Mouse (Mus musculus) brain, embryonic 18.5 days (tissue): ENCODE measurements around the gene Snph.
"Not testable (repeated sequence)": the region's sequence is repeated elsewhere in the genome, so short reads cannot be mapped to it uniquely, and the experiment has no call there.

Experiments
- DNase-seq: peaks from one replicate; pipeline ENCODE4 v3.0.0-alpha.2; 2012; ENCODE audit warnings: low read depth, low spot score

Gene Snph

GRCm38 (mm10) chr2:151632159-151632814 lies at the start of gene Snph:
TSS of gene Snph (minus strand) at chr2:151632593.
- DNase-seq, result peak; percentile 49

DNA sequence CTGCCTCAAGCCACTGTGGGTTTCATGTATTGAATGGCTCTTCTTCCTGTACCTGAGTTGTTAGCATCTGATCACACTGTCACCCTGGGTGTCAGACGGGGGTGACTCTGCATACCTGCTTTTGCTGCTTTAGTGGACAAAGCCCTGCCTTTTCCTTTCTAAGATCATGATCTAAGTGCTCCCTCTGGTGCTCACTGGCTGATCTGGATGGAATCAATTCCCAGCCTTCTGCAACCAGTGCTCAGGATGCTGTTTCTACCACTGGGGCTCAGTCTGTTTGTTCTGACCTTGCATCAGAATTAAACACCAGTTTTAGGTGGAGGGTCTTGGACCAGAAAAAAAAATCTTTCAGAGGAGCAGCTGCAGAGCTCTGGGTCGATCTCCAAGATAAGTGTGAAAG lies 43.8 kb upstream of the Snph start:
- no peak for DNase-seq

GRCm38 (mm10) chr2:151670968-151671329 lies 38.6 kb upstream of the Snph start:
- DNase-seq, result no peak

DNA sequence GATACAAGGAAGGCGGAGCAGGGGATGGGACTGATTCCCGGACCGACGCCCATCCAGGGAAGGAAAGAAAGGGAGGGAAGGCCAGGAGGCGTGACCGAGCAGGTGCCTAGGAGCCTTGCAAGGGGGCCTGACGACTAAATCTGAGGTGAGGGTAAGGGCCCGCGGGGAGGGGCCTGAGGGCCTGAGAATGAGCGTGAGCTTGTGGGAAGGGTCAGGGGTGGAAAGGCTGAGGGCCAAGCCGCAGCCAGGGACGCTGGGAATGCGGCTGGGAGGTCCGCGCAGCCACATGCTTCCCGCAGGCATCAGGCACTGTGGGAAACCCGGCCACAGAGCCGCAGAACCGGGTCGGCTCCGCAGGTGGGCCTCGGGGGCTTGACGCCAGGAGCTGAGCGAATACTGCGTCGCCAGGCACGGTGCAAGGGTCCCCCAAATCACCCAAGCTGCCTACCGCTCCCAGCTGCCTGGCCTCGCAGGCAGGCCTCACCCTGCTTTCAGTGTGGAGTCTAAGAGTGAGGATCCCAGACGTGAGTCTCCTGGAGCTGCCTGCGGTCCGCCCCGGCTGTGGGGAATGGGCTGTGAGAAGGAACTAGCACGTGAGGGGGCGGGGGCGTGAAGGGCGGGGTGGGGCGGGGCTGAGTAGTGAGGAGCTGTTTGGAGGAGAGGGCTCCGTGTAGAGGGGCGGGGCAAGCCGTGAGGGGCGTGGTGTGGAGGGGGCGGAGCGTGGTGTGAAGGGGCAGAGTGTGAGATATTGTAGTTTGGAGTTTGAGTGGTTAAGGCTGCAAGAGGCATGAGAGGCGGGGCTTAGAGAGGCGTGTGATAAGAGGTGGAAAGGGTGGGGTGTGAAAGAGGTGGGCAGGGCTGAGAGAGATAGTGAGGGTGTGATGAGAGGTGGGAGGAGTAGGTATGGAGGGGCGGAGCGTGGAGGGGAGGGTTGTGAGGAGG lies 37.9 kb upstream of the Snph start:
- DNase-seq, result no peak

DNA sequence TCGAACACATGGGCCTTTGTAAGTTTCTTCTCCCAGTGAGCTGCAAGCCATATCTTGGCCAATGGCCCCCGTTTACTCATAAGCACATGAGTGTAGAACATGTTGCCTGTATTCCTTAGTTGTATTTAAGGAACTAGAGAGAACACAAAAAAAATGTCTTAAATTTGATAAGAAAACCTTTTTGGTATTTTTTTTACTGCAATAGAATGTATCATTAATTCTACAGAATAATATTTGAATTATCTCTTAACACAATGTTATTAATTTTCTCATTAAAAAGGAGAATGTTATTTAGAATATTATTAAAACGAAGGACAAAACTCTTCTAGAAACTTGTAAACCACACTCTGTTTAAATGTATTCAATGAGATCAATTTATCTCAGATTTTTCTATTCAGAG lies 36.0 kb upstream of the Snph start, which contains the start of gene Rad21l:
TSS of gene Rad21l (minus strand) at position 101 of the 400 bp plus-strand sequence.
- DNase-seq, result no peak

DNA sequence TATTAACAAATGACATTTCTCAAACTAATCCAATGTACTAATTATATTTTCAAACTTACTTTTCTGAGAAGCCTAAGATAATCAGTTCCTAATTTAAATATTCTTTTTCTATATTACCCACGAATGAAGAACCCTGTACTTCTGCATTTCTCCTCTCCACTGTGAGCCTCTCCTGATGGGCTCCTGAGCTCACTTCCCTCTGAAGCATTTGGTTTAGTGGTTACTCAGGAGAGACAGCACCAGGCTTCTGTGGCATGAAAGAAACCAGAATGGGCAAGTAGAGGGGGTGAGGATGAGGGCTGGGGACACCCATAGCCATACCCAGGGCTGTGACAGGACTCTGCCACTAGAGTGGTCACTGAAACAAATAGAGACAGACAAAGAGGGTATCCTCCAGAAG lies 19.7 kb upstream of the Snph start:
- DNase-seq, result no peak

GRCm38 (mm10) chr2:151636015-151636402 lies 3.6 kb upstream of the Snph start:
- DNase-seq, result no peak

DNA sequence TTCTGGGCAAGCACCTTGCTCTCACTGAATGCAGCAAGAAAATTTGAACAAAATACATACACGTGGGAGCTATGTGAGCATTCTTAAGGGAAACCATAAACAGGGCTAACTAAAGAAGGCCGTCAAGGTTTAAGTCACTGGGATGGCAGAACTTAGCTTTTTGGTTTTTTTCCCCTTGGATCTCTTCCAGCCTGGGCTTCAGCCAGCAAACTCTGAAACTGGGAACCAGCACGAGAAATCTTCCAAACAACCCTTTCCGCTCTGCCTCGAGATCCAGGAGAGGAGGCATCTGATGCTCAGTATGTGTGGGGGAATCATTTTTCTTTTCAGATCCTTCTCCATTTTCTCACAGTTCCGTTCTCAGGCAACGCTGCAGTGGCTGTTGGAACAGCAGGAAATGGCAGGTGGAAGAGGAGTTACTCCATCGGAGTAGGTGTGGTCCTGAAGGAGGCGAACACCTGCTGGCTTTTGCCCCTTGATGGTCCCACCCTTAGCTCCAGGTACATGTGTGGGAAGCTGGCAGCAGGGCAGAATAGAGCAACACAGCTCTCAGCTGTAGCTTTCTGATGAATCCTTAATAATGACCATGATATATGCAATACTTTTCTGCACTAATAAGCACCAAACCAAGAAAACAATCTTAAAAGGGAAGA lies 3.1 kb upstream of the Snph start:
- no peak for DNase-seq

DNA sequence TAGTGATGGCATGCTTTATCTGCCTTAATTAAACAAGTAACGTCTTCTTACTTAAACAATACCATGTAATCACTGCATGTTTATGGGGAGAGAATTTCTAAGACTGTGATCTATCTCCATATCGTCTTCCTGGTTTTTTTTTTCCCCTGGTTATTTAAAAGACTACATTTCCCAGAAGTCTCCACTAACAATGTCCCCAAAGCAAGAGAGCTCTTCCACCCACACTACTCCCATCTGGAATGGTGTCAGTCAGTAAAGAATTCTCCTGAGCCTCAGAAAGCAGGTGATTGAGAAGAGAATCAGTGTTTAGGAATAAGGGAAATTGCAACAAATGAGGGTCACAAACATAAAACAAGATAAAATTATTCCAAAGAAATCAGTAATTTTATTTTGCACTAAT lies 2.5 kb upstream of the Snph start:
- no peak for DNase-seq

DNA sequence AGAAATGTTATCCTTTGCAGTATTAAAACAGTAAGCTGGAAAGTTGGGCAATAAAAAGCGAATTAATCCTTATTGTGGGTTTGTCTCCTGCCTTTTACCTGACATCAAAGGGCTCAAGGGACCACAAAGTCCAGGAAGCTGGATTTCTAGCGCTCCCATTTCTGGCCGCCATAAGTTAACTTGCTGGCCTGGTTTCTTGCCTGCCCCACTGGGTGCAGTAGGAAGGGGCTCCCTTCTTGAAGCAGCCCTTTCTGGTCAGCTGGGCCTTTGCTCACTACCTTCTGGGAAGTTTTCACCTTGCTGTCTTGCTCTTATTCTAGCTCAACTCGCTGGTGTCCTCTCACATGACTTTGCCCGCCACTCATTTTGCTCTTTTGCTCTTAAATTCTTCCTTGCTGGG lies 589 bp upstream of the Snph start:
- no peak for DNase-seq

DNA sequence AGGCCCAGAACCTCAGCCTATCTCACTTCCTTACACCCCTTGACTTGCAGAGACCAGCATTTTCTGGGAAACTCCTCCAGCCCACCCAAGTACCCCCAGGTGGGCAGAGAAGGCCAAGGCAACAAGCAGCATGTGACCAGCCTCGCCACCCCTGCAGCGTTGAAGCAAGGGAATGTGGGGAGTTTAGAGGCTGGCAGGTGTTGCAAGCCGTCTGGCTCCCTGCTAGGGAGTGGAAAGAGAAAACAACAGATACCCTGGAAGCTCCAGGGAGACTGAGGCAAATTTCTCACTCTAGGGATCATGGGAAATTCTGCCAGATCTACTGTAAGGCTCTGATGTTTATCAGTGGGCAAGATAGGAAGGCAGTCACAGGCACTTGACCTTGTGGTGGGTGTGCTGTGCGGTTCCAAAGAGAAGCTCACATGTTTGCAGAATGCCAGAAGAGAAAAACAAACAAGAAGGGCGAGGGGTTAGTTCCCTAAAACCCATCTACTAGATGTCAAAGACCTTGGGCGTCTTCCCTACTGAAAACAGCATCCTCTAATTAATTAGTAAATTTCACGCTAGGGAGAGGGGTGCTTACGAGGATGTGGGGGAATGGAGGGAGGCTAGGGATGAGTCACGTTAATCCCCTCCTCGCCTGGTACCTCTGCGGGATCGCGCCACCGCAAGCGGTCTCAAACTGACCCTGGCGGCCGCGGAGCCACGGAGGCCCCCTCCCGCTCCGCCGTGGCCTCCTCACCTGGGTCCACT lies 811 bp downstream of the Snph start:
- DNase-seq, result no peak

DNA sequence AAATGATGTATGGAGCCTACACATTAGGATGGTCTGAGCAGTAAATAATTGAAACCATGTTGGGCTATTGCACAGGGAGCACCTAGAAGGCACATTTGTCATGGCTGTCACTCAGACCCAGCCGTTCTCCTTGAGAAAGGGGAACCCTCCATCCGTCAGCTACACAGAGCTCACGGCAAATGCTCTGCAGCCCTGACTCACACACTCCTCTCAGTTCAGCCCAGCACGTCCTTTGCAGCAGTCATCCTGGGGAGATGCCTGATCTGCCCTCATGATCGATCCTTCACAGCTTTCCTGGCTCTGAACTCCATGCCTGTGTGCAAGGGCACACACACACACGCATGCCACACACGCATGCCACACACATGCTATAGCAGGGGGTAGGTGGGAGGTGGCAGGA lies 3.1 kb downstream of the Snph start:
- DNase-seq, result no peak

- DNase-seq, result no peak
Observed at GRCm38 (mm10) chr2:151628011-151628410, 4.4 kb downstream of the Snph start.

GRCm38 (mm10) chr2:151626296-151626695 lies 6.1 kb downstream of the Snph start:
- DNase-seq, result no peak

- no peak for DNase-seq
Observed at GRCm38 (mm10) chr2:151623776-151624175, 8.6 kb downstream of the Snph start.

DNA sequence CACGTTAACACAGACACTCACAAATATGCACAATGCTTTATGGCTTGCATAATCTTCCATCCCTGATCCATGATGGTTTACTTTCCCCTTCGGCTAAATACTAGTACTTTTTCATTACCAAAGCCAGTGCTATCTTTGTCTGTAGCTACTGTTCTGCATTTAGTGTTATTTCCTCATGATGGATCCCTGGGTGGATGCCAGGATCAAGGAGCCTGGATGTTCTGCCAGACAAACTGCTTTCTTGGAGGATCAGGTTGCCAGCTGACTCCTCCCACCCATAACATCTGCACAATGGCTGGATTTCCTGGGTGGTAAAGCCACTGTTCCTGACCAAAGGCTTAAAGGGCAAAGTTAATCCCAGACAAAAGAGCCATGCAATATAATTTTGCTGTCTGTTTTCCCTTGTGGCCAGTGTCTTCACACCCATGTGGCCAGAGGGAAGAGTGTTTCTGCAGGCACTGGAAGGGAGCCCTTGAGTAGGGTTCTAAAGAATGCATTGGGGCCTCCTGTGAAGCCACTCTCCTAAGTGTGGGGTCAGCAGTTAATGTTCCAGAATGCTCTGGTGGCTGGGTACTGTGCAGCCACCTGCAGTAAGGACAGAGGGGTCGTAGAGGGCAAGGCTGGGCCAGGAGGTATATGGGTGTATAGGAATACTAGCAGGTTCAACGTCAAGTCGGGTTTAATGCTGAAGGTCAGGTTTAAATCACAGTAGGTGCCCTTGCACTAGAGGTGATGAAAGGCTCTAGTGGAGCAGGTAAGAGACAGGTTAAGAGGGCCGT lies 15.7 kb downstream of the Snph start:
- no peak for DNase-seq

- not testable (repeated sequence) for DNase-seq
Observed at GRCm38 (mm10) chr2:151615779-151616178, 16.6 kb downstream of the Snph start.

DNA sequence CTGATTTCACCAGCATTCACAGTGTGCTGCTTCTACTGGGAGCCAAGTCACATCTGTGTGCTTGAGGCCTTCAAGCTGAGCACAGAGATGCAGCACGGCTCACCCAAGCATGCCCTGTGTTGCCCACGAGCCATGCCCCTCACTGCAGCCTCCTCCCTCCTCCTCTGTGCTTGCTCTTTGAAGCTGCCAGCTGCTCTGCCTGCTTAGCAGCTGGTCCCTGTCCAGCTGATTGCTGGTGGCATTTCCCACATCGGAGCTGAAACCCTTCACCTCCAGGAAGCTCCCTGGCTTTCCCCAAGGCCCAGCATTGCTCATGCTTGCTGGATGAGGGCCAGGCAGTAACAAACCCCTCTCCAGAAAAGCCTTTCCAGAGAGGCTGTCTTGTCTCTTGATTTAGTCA lies 22.4 kb downstream of the Snph start:
- no peak for DNase-seq

DNA sequence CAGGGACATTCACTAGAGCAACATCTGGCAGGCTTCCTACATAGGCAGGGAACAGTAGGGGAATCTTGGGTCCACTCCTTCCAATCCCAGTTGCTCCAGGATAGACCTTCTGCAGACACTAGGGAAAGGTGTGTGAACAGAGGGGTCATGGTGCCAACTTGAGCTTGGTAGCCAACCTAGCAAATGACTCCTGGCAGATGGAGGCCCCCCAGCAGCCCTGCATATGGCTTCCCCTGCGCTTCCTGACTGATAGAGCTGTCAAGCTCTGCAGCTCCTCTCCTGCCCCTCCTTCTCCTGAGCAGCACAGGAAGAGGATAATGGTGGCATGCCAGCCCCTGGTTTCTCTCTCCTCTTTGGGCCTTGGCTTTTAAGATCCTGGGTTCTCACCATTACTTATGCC lies 24.0 kb downstream of the Snph start:
- DNase-seq, result no peak

- DNase-seq, result peak; percentile 49
Observed at GRCm38 (mm10) chr2:151605437-151605987, 26.9 kb downstream of the Snph start.

DNA sequence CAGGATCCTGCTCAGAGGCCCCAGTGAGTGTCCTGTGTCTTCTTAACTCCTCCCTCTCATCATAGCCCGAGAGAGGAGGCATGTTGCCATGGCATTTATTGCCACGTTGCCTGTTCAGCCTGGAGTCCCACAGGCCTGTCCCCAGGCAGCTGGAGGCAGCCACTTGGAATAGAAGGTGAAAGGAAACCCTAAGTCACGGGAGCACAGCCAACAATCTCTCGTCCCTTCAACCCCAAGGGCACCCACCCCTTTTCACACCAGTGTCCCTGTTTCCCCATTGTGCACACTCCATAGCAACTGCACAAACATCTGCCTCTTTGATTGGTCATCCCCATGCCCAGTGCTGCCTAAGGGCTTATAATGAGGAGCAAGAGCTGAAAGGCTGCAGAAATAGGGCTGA lies 28.8 kb downstream of the Snph start:
- peak; percentile 40 for DNase-seq
